Mouse (Mus musculus) G1E (cell line): ENCODE data around the gene Snrnp70. TPM values are rescaled to one million over a fixed set of nuclear protein-coding genes. Genes with fewer than 3 reads are reported as not detected.
"Not testable (repeated sequence)": the region's sequence is repeated elsewhere in the genome, so short reads cannot be mapped to it uniquely, and the experiment has no call there.

Experiments
- ATAC-seq: 2 replicates; pipeline ENCODE4 v1.8.0; 2016; ENCODE audit warnings: mild to moderate bottlenecking; ENCODE audit not compliant: insufficient number of reproducible peaks, poor library complexity, low FRiP score, severe bottlenecking; ENCODE audit errors: extremely low read depth
- DNase-seq: peaks from one replicate; pipeline ENCODE4 v3.0.0; 2012; ENCODE audit warnings: low spot score
- H3K27me3 ChIP-seq: 2 replicates; pipeline ENCODE4 v1.6.1; 2012; ENCODE audit warnings: mild to moderate bottlenecking, low read length, inconsistent platforms; ENCODE audit not compliant: insufficient read depth
- H3K36me3 ChIP-seq: replicated peaks from 2 replicates; pipeline ENCODE3; 2012; ENCODE audit warnings: mild to moderate bottlenecking, inconsistent platforms
- H3K4me1 ChIP-seq: 2 replicates; pipeline ENCODE4 v1.6.1; 2012; ENCODE audit warnings: low read depth, low read length, inconsistent platforms, mixed read lengths; ENCODE audit not compliant: insufficient read depth
- H3K4me3 ChIP-seq: 2 replicates; pipeline ENCODE4 v1.5.1; 2012; ENCODE audit warnings: low read depth, mild to moderate bottlenecking, inconsistent platforms, low read length, moderate library complexity, mixed read lengths
- H3K9me3 ChIP-seq: replicated peaks from 2 replicates; pipeline ENCODE4 v1.6.1; 2012; ENCODE audit warnings: inconsistent platforms
- CTCF ChIP-seq: IDR thresholded peaks from 2 replicates; pipeline ENCODE4 v1.5.1; 2012; ENCODE audit warnings: low read depth, low read length, inconsistent platforms, mixed read lengths
- GATA1 ChIP-seq: IDR thresholded peaks from 2 replicates; pipeline ENCODE4 v1.6.1; 2012; ENCODE audit warnings: borderline replicate concordance, low read length, inconsistent platforms, mixed read lengths
- GATA2 ChIP-seq: IDR thresholded peaks from 2 replicates; pipeline ENCODE4 v1.6.1; 2012; ENCODE audit warnings: low read depth, low read length, inconsistent platforms, borderline replicate concordance
- POLR2AphosphoS5 ChIP-seq: IDR thresholded peaks from 2 replicates; pipeline ENCODE4 v1.6.1; 2012; ENCODE audit warnings: low read depth, low read length, inconsistent platforms; ENCODE audit not compliant: insufficient replicate concordance
- TAL1 ChIP-seq: conservative IDR thresholded peaks from 2 replicates; pipeline ENCODE4 v1.6.1; 2012; ENCODE audit warnings: low read depth, low read length, inconsistent platforms, mixed read lengths
- polyA plus RNA-seq: library from polyadenylated mRNA; stranded (reverse); fragments of >175 nt; gene quantifications from 2 replicates; pipeline ENCODE4 v1.2.3, GENCODE M21; 2012
- total RNA-seq, 2 experiments: library from RNA; stranded (forward) in 1 of 2; stranded (reverse) in 1 of 2; fragments of 200-1000 nt in 1 of 2; fragments of >200 nt in 1 of 2; fragmentation: Nextera tagmentation in 1 of 2; gene quantifications; 2 replicates each; pipeline ENCODE4 v1.2.3; 2014 to 2017

Snrnp70 gene
- total and polyA plus RNA-seq, 3 experiments = 174 to 1,054 (median 333) TPM

- Histone ChIP-seq H3K27me3 (peaks cover 60% of the 10 kb centered on the region), H3K9me3 (peaks cover 3% of the 10 kb centered on the region; the same call in 1 of the 2 replicates), H3K4me1 (peaks cover 28% of the 10 kb centered on the region), H3K4me3 (no peak overlapping the region), H3K36me3 (no peaks in the 10 kb centered on the region)
- DNase-seq (no peak), ATAC-seq (no peak)
- TF ChIP-seq POLR2AphosphoS5 (no peak), TAL1 (no peak), GATA1 (no peak), GATA2 (no peak), CTCF (no peak)
Observed at GRCm38 (mm10) chr7:45362801-45363200, 32.7 kb downstream of the Snrnp70 start.

GRCm38 (mm10) chr7:45361243-45361804 is 34.2 kb downstream of the Snrnp70 start:
- Histone ChIP-seq H3K9me3 (peaks cover 3% of the 10 kb centered on the region; the same call in 1 of the 2 replicates), H3K4me3 (no peak overlapping the region), H3K4me1 (peaks cover 18% of the 10 kb centered on the region), H3K27me3 (peaks cover 61% of the 10 kb centered on the region), H3K36me3 (no peaks in the 10 kb centered on the region)
- no peak for TF ChIP-seq CTCF
- no peak for TF ChIP-seq POLR2AphosphoS5
- DNase-seq = no peak
- ATAC-seq = no peak

GRCm38 (mm10) chr7:45360404-45361125 is 35.0 kb downstream of the Snrnp70 start:
- Histone ChIP-seq H3K4me1 (peaks cover 12% of the 10 kb centered on the region), H3K4me3 (no peak overlapping the region), H3K9me3 (peaks cover 3% of the 10 kb centered on the region; the same call in 1 of the 2 replicates), H3K36me3 (no peaks in the 10 kb centered on the region), H3K27me3 (peaks cover 58% of the 10 kb centered on the region)
- ATAC-seq = no peak
- no peak for TF ChIP-seq GATA2
- no peak for TF ChIP-seq GATA1
- no peak for DNase-seq

- not testable (repeated sequence) for ATAC-seq, H3K36me3 ChIP-seq, DNase-seq, H3K9me3 ChIP-seq, H3K4me3 ChIP-seq
- peaks cover 51% of the 10 kb centered on the region for H3K27me3 ChIP-seq
- peaks cover 12% of the 10 kb centered on the region for H3K4me1 ChIP-seq
Observed at GRCm38 (mm10) chr7:45359081-45359480, 36.5 kb downstream of the Snrnp70 start.

GRCm38 (mm10) chr7:45356087-45356486 is 39.5 kb downstream of the Snrnp70 start:
- peaks cover 43% of the 10 kb centered on the region for H3K27me3 ChIP-seq
- ATAC-seq = no peak

GRCm38 (mm10) chr7:45355318-45356020 is 40.1 kb downstream of the Snrnp70 start:
- DNase-seq (no peak), ATAC-seq (no peak)
- Histone ChIP-seq H3K4me1 (peaks cover 10% of the 10 kb centered on the region), H3K4me3 (no peak overlapping the region), H3K9me3 (no peaks in the 10 kb centered on the region), H3K36me3 (no peaks in the 10 kb centered on the region), H3K27me3 (peaks cover 49% of the 10 kb centered on the region)
- no peak for TF ChIP-seq TAL1
- TF ChIP-seq GATA2 = no peak
- no peak for TF ChIP-seq GATA1

More at GRCm38 (mm10) chr7:45356087-45356486, 39.5 kb downstream of the Snrnp70 start:
- H3K4me1 ChIP-seq = peaks cover 10% of the 10 kb centered on the region
- H3K4me3 ChIP-seq = no peak overlapping the region
- H3K9me3 ChIP-seq = no peaks in the 10 kb centered on the region
- H3K36me3 ChIP-seq = no peaks in the 10 kb centered on the region
- DNase-seq = no peak
- TF ChIP-seq CTCF = no peak
- TF ChIP-seq GATA1 = no peak
- no peak for TF ChIP-seq POLR2AphosphoS5

GRCm38 (mm10) chr7:45353041-45353440 is 42.5 kb downstream of the Snrnp70 start:
- Histone ChIP-seq H3K27me3 (peaks cover 56% of the 10 kb centered on the region), H3K9me3 (no peaks in the 10 kb centered on the region), H3K4me3 (no peak overlapping the region), H3K4me1 (peaks cover 6% of the 10 kb centered on the region), H3K36me3 (no peaks in the 10 kb centered on the region)
- ATAC-seq (no peak), DNase-seq (no peak)
- TF ChIP-seq POLR2AphosphoS5 = no peak
- no peak for TF ChIP-seq GATA1
- no peak for TF ChIP-seq CTCF
- no peak for TF ChIP-seq TAL1
- TF ChIP-seq GATA2 = no peak
